Mouse (Mus musculus) liver, adult 2 months (tissue): ENCODE data around the gene Nr2e3.

ENCODE experiments used
- CTCF ChIP-seq: fragments of 200-500 bp; IDR thresholded peaks from 2 replicates; pipeline ENCODE4 v1.5.1; 2011; ENCODE audit warnings: low read depth, low read length, control low read depth
- POLR2A ChIP-seq: fragments of 200-500 bp; IDR thresholded peaks from 2 replicates; pipeline ENCODE4 v1.6.1; 2011; ENCODE audit warnings: low read length, control low read depth; ENCODE audit not compliant: insufficient read depth; ENCODE audit errors: extremely low read depth

GRCm38 (mm10) chr9:59955199-59955598 lies 5.3 kb downstream of the Nr2e3 start:
- TF ChIP-seq POLR2A (no peak), CTCF (no peak)
